Mouse (Mus musculus) forebrain, embryonic 14.5 days (tissue): ENCODE results near the gene P2ry1. TPM values are rescaled to one million over a fixed set of nuclear protein-coding genes. Genes with fewer than 3 reads are reported as not detected.

ENCODE experiments used
- ATAC-seq: fragments of 200-750 bp; cut with Nextera tagmentation; 2 replicates; pipeline ENCODE4 v1.8.0; 2017; ENCODE audit warnings: mild to moderate bottlenecking, moderate library complexity
- DNase-seq: peaks from one replicate; pipeline ENCODE4 v3.0.0-alpha.2; 2015; ENCODE audit warnings: low spot score
- H3K27ac ChIP-seq: fragments of 300-500 bp; sonication (generic); 2 replicates; pipeline ENCODE4 v1.5.1; 2014; ENCODE audit warnings: low read depth, mild to moderate bottlenecking, control low read depth, low read length, moderate library complexity
- H3K27me3 ChIP-seq: fragments of 300-500 bp; sonication (generic); replicated peaks from 2 replicates; pipeline ENCODE4 v1.6.1; 2014; ENCODE audit warnings: low read length, control low read depth, mixed read lengths; ENCODE audit not compliant: control insufficient read depth, insufficient read depth
- H3K36me3 ChIP-seq: fragments of 300-500 bp; sonication (generic); 2 replicates; pipeline ENCODE4 v1.6.1; 2014; ENCODE audit warnings: low read length, control low read depth; ENCODE audit not compliant: control insufficient read depth, insufficient read depth
- H3K4me1 ChIP-seq: fragments of 300-500 bp; sonication (generic); 2 replicates; pipeline ENCODE4 v1.6.1; 2014; ENCODE audit warnings: antibody characterized with exemption, low read length, control low read depth; ENCODE audit not compliant: control insufficient read depth, insufficient read depth
- H3K4me2 ChIP-seq: fragments of 300-500 bp; sonication (generic); 2 replicates; pipeline ENCODE4 v1.6.1; 2014; ENCODE audit warnings: mild to moderate bottlenecking, control low read depth, low read length
- H3K4me3 ChIP-seq: fragments of 300-500 bp; sonication (generic); 2 replicates; pipeline ENCODE4 v1.5.1; 2014; ENCODE audit warnings: low read depth, low read length, control low read depth
- H3K9ac ChIP-seq: fragments of 300-500 bp; sonication (generic); 2 replicates; pipeline ENCODE4 v1.6.1; 2014; ENCODE audit warnings: mild to moderate bottlenecking, low read length, control low read depth, moderate library complexity
- H3K9me3 ChIP-seq: fragments of 300-500 bp; sonication (generic); replicated peaks from 2 replicates; pipeline ENCODE4 v1.6.1; 2016; ENCODE audit warnings: low read length, control low read depth, mixed read lengths; ENCODE audit not compliant: control insufficient read depth
- WGBS: fragments of 180-500 bp; shearing (Covaris S2); extraction: QIAGEN DNeasy Blood & Tissue Kit; methylation state at CpG from one replicate; pipeline ENCODE4 v1.1.7; 2014; 5-methylcytosine and 5-hydroxymethylcytosine counted together
- polyA plus RNA-seq: library from polyadenylated mRNA; unstranded; fragments of >200 nt; fragmentation: Nextera tagmentation; extraction: Ambion mirVana; gene quantifications from 2 replicates; pipeline ENCODE4 v1.2.1, GENCODE M21; 2014

P2ry1 gene
- polyA plus RNA-seq = 1.3 and 3.2 TPM in 2 replicates

DNA sequence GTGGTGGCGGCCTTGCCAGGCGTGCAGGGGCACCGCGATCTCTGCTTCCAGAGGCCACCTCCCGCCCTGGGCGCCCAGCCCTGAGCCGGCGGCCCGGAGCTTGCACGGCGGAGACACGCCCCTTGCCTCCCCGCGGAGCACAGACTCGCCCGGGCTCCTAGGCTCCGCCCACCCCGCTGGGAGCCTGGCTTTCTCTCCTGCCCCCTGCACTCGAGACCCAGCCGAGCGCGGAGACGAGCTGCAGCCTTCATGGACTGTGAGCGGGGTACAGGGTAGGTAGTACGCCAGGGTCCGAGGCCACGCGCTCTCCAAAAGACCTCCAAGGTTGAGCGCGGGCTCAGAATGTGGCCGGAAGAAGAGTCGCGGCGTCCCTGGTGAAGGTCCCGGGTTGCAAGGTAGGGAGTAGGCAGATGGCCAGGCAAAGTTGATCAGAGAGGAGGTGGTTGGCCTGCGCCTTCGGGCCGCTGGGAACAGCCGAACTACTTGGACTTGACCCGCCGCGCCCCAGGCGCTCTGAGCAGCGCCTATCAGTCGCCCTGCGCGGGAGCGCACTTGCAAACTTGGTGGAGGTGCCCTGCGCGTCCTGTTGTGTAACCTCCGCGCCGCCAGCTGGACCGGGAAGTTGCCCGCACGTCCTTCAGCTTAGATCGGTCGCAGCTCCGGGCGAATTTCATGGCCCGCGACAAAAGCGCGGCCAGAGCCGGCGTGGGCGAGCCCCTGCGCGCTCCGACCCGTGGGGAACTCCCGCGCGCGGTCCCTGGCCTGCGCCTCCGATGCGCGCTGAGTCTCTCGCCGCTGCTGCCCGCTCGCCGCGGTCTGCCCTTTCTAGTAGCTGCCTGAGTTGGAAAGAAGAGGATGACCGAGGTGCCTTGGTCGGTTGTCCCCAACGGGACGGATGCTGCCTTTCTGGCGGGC lies at the start of gene P2ry1:
Gene P2ry1 (plus strand): TSS at position 209 of the 915 bp plus-strand sequence.
- Histone ChIP-seq H3K9me3 (no peaks in the 10 kb centered on the region), H3K27me3 (0 out of 2 replicates have a peak, but pooled peaks cover 9% of the 10 kb centered on the region), H3K4me2 (peak within 1 kb of the TSS; percentile 98), H3K36me3 (no peaks in the 10 kb centered on the region), H3K9ac (peak within 1 kb of the TSS; percentile 56), H3K4me3 (peak within 1 kb of the TSS; percentile 68), H3K27ac (no peak within 1 kb of the TSS), H3K4me1 (no peaks in the 10 kb centered on the region; the same call in 1 of the 2 replicates)
- peak; percentile 84 for DNase-seq
- ATAC-seq = peak; percentile 99
- WGBS = under 1% methylated on average over 90 of the region's 90 CpGs

DNA sequence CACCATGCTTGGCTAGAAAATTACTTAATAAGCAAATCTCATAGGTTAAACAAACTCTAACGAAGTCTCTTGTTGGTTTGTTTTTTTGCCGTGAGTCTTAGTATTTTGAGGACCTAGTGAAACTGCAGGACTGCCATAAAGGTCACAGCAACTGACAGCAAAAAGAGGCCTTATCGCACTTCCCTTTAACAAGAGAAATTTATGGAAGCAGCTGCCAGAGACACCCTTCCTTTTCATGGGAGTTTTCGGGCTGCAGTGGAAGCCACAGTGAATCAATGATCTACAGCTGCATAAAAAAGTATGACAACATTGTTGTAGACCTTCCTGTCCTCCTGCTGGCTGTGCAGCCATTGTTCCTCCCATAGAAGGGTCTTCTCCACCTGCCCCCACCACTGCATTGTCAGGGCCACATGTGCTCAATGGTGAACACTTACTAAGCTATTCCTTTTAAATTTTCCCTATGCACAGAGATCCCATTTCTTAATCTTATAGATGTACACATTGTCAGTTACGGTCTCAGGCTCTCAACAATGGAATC lies 49.3 kb upstream of the P2ry1 start:
- DNase-seq (no peak), ATAC-seq (no peak)
- Histone ChIP-seq H3K27me3 (no peaks in the 10 kb centered on the region), H3K27ac (no peak overlapping the region), H3K4me2 (no peak overlapping the region), H3K4me3 (no peak overlapping the region), H3K36me3 (no peaks in the 10 kb centered on the region), H3K9ac (no peak overlapping the region), H3K4me1 (no peaks in the 10 kb centered on the region), H3K9me3 (no peaks in the 10 kb centered on the region)
- WGBS = 85% methylated on average over 5 of the region's 5 CpGs

- no peak overlapping the region for H3K4me2 ChIP-seq
- no peak overlapping the region for H3K9ac ChIP-seq
- H3K9me3 ChIP-seq = no peaks in the 10 kb centered on the region
- H3K36me3 ChIP-seq = no peaks in the 10 kb centered on the region
- WGBS = 83% methylated on average over 2 of the region's 2 CpGs
- H3K27ac ChIP-seq = no peak overlapping the region
- DNase-seq (no peak), ATAC-seq (no peak)
- no peak overlapping the region for H3K4me3 ChIP-seq
- no peaks in the 10 kb centered on the region for H3K27me3 ChIP-seq
- no peaks in the 10 kb centered on the region for H3K4me1 ChIP-seq
Measured at GRCm38 (mm10) chr3:60954073-60954472, 48.5 kb upstream of the P2ry1 start.

- Histone ChIP-seq H3K36me3 (no peaks in the 10 kb centered on the region), H3K4me1 (no peaks in the 10 kb centered on the region), H3K4me3 (no peak overlapping the region), H3K9ac (no peak overlapping the region), H3K27ac (no peak overlapping the region), H3K4me2 (no peak overlapping the region), H3K27me3 (no peaks in the 10 kb centered on the region), H3K9me3 (no peaks in the 10 kb centered on the region)
- 84% methylated on average over 2 of the region's 2 CpGs for WGBS
- DNase-seq (no peak), ATAC-seq (no peak)
Measured at GRCm38 (mm10) chr3:60958769-60959168, 43.8 kb upstream of the P2ry1 start.

DNA sequence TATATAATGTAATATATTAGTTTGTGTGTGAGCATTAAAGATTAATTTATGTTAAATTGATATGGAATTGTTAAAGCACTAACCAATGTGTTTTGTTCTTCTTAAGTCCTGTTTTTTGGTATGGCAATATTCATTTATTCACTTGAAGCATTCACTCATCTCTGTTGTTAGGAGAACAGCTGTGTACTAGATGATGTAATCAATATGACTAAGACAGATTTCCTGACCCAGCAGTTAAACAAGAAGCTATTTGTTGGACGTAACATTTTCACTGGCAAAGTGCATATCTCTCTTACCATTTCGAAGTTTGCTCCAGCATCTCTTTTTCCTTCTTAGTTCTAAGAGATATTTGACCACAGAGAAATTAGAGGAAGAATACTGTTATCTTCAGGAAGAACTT lies 37.5 kb upstream of the P2ry1 start:
- DNase-seq = no peak
- 89% methylated on average over 2 of the region's 2 CpGs for WGBS
- no peak overlapping the region for H3K27ac ChIP-seq
- no peak for ATAC-seq
- H3K27me3 ChIP-seq = no peaks in the 10 kb centered on the region
- no peak overlapping the region for H3K4me2 ChIP-seq
- H3K9me3 ChIP-seq = no peaks in the 10 kb centered on the region
- H3K9ac ChIP-seq = no peak overlapping the region
- H3K4me1 ChIP-seq = no peaks in the 10 kb centered on the region
- no peaks in the 10 kb centered on the region for H3K36me3 ChIP-seq
- H3K4me3 ChIP-seq = no peak overlapping the region

- no peak for DNase-seq
- no peaks in the 10 kb centered on the region for H3K36me3 ChIP-seq
- no peaks in the 10 kb centered on the region for H3K4me1 ChIP-seq
- no peak for ATAC-seq
- H3K4me2 ChIP-seq = no peak overlapping the region
- H3K27ac ChIP-seq = no peak overlapping the region
- WGBS = 85% methylated on average over 1 of the region's 1 CpGs
- H3K27me3 ChIP-seq = no peaks in the 10 kb centered on the region
- H3K9me3 ChIP-seq = no peaks in the 10 kb centered on the region
- no peak overlapping the region for H3K9ac ChIP-seq
- no peak overlapping the region for H3K4me3 ChIP-seq
Measured at GRCm38 (mm10) chr3:60974944-60975343, 27.7 kb upstream of the P2ry1 start.

- ATAC-seq (no peak), DNase-seq (no peak)
- Histone ChIP-seq H3K9ac (no peak overlapping the region), H3K4me1 (no peaks in the 10 kb centered on the region), H3K36me3 (no peaks in the 10 kb centered on the region), H3K27me3 (no peaks in the 10 kb centered on the region), H3K4me2 (no peak overlapping the region), H3K9me3 (no peaks in the 10 kb centered on the region), H3K4me3 (no peak overlapping the region), H3K27ac (no peak overlapping the region)
- 85% methylated on average over 3 of the region's 3 CpGs for WGBS
Measured at GRCm38 (mm10) chr3:60982109-60982508, 20.5 kb upstream of the P2ry1 start.

DNA sequence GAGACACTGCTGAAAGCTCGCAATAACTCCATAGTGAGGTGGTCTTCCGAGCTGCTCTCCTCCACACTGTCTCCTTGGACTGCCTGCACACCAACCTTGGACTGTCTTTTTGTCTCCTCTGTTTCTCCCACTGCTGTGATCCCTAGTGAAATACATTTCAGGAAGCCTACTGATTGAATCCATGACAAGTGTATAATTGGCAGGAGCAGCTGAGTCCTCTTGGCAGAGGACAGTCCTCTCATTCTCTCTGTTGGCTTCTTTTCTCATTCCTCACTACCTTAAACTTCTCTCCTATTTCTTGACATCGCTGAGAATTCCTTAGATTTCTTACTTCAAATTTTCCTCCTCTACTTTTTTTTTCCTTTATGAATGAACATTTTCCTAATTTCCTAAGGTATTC lies 4.5 kb upstream of the P2ry1 start:
- 81% methylated on average over 3 of the region's 3 CpGs for WGBS
- Histone ChIP-seq H3K4me1 (no peaks in the 10 kb centered on the region), H3K9ac (no peak overlapping the region), H3K27ac (no peak overlapping the region), H3K4me3 (no peak overlapping the region), H3K4me2 (no peak overlapping the region), H3K36me3 (no peaks in the 10 kb centered on the region), H3K9me3 (no peaks in the 10 kb centered on the region), H3K27me3 (0 out of 2 replicates have a peak, but pooled peaks cover under 1% of the 10 kb centered on the region)
- no peak for DNase-seq
- no peak for ATAC-seq

GRCm38 (mm10) chr3:60999715-61000114 lies 2.9 kb upstream of the P2ry1 start:
- 0 out of 2 replicates have a peak, but pooled peaks cover 9% of the 10 kb centered on the region for H3K27me3 ChIP-seq
- DNase-seq (no peak), ATAC-seq (no peak)
- no peak overlapping the region for H3K27ac ChIP-seq
- H3K9me3 ChIP-seq = no peaks in the 10 kb centered on the region
- no peak overlapping the region for H3K4me3 ChIP-seq
- H3K4me1 ChIP-seq = no peaks in the 10 kb centered on the region; the same call in 1 of the 2 replicates
- no peak overlapping the region for H3K9ac ChIP-seq
- H3K4me2 ChIP-seq = no peak overlapping the region
- no peaks in the 10 kb centered on the region for H3K36me3 ChIP-seq
